Mouse (Mus musculus) effector memory CD4-positive, alpha-beta T cell, adult 5 months (primary cell): ENCODE measurements around the gene Rpp14. TPM values are rescaled to one million over a fixed set of nuclear protein-coding genes. Genes with fewer than 3 reads are reported as not detected.

Source experiments
- polyA plus RNA-seq: library from polyadenylated mRNA; unstranded; fragments of 100-300 nt; shearing (Covaris generic); gene quantifications from one replicate; pipeline ENCODE4 v1.2.1, GENCODE M21; 2017

Rpp14 gene
- 32.9 TPM for polyA plus RNA-seq

DNA sequence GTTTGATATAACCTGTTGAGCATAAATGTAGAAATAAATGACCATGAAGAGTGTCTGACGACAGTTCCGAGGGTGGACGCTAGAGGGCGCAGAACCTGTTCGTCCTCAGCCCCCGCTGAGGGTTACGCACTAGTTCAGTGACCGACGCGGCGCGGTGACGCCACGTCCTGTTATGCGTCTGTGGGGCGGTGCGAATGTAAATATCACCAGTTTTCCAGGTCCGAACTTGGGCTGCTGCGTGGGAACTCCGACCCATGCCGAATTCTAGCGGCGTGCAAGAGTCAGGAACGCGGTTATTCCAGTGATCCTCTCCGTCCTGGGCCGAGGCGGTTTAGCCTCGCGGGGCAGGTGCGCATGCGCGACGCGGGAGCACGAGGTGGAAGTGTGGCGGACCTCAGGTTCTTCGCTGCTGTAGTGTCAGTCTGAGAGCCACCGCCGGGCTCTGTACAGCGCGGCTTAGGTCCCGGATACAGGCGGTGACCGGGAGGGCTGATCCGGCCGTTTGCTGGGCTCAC, at the start of gene Rpp14:
TSS of gene Rpp14 (plus strand) at position 203 of the 515 bp plus-strand sequence.

DNA sequence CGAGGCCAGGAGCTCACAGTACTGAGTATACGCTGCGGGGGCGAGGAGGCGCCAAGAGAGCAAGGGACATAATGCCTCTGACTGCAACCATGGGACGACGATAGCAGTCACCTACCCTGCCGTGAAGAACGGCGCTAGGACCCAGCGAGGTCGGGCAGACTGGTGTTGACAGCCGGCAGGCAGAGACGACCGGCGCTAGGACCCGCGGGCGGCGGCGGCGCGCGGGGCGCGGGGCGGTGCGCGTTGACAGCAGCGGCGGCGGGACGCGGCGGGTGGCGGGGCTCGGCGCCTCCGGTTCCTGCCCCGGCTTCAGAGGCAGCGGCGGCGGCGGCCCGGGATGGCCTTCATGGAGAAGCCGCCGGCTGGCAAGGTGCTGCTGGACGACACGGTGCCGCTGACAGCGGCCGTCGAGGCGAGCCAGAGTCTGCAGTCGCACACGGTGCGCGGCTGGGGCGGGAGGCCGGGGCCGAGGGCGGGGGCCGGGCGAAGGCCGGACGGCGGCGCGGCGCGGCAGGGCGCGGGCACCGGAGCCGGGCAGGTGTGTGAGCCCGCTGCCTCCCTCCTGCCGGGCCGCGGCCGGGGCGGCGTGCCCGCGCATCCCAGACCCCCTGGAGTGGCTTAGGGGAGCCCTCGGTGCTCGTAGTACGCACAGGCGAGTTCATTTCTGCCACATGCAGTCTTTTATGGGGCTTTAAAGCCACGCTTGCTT, 18.0 kb downstream of the Rpp14 start, which contains the start of gene Pxk:
TSS of gene Pxk (plus strand) at position 234 of the 709 bp plus-strand sequence.

Other genes with a start within 250 kb of the Rpp14 start
- gene Gm45521, start 123.1 kb upstream of the Rpp14 start, polyA plus RNA-seq: not detected
- gene Dnase1l3, start 85.8 kb upstream of the Rpp14 start, polyA plus RNA-seq: 1.1 TPM
- gene Abhd6, start 77.5 kb upstream of the Rpp14 start, polyA plus RNA-seq: 23.4 TPM
- 53.9 TPM for gene Pxk, start 17.8 kb downstream of the Rpp14 start, polyA plus RNA-seq
- 166 TPM for gene Pdhb, start 92.7 kb downstream of the Rpp14 start, polyA plus RNA-seq
- gene Kctd6, start 133.8 kb downstream of the Rpp14 start, polyA plus RNA-seq: 15.7 TPM
- not detected for gene Acox2, start 179.0 kb downstream of the Rpp14 start, polyA plus RNA-seq
- not detected for gene Fam107a, start 237.7 kb downstream of the Rpp14 start, polyA plus RNA-seq